Mouse (Mus musculus) embryo, embryonic 9.5 days (tissue): ENCODE data around the gene Suds3.

Experiments
- DNase-seq: peaks from one replicate; pipeline ENCODE4 v3.0.0-alpha.2; 2017; ENCODE audit errors: extremely low spot score

Suds3 gene

GRCm38 (mm10) chr5:117115836-117116366, at the start of gene Suds3:
Gene Suds3, minus strand, starts transcription at chr5:117116113.
- DNase-seq, result peak; percentile 93

- DNase-seq, result no peak
These were observed 49.0 kb upstream of the Suds3 start for GRCm38 (mm10) chr5:117164923-117165322.

- DNase-seq, result no peak
These were observed 48.6 kb upstream of the Suds3 start for GRCm38 (mm10) chr5:117164516-117164915.

GRCm38 (mm10) chr5:117163790-117164189, 47.9 kb upstream of the Suds3 start:
- DNase-seq, result no peak

- peak; percentile 19 for DNase-seq
These were observed 44.6 kb upstream of the Suds3 start for GRCm38 (mm10) chr5:117160499-117160898.

GRCm38 (mm10) chr5:117159805-117160291, 43.9 kb upstream of the Suds3 start:
- no peak for DNase-seq

GRCm38 (mm10) chr5:117159326-117159725, 43.4 kb upstream of the Suds3 start:
- DNase-seq, result no peak

- DNase-seq, result no peak
These were observed 42.6 kb upstream of the Suds3 start for GRCm38 (mm10) chr5:117158335-117159018.

- DNase-seq, result no peak
These were observed 37.7 kb upstream of the Suds3 start for GRCm38 (mm10) chr5:117153527-117154091.

GRCm38 (mm10) chr5:117152944-117153343, 37.0 kb upstream of the Suds3 start:
- DNase-seq, result no peak

GRCm38 (mm10) chr5:117150068-117150467, 34.2 kb upstream of the Suds3 start:
- no peak for DNase-seq

GRCm38 (mm10) chr5:117149054-117149942, 33.4 kb upstream of the Suds3 start:
- DNase-seq, result no peak

GRCm38 (mm10) chr5:117147187-117148095, 31.5 kb upstream of the Suds3 start:
- no peak for DNase-seq

- no peak for DNase-seq
These were observed 30.3 kb upstream of the Suds3 start for GRCm38 (mm10) chr5:117146165-117146564.

- DNase-seq, result no peak
These were observed 27.8 kb upstream of the Suds3 start for GRCm38 (mm10) chr5:117143721-117144135.

- no peak for DNase-seq
These were observed 24.5 kb upstream of the Suds3 start for GRCm38 (mm10) chr5:117140374-117140773.

GRCm38 (mm10) chr5:117139822-117140221, 23.9 kb upstream of the Suds3 start:
- no peak for DNase-seq

- DNase-seq, result no peak
These were observed 22.5 kb upstream of the Suds3 start for GRCm38 (mm10) chr5:117138295-117138988.

GRCm38 (mm10) chr5:117137594-117137993, 21.7 kb upstream of the Suds3 start:
- no peak for DNase-seq

- no peak for DNase-seq
These were observed 21.1 kb upstream of the Suds3 start for GRCm38 (mm10) chr5:117137011-117137410.
